Mouse (Mus musculus) liver, embryonic 11.5 days (tissue): ENCODE measurements around the gene Gm11027. TPM values are rescaled to one million over a fixed set of nuclear protein-coding genes. Genes with fewer than 3 reads are reported as not detected.

Experiments
- ATAC-seq: fragments of 200-750 bp; cut with Nextera tagmentation; replicated peaks from 2 replicates; pipeline ENCODE4 v1.8.0; 2017; ENCODE audit warnings: moderate number of reproducible peaks, mild to moderate bottlenecking, moderate TSS enrichment, moderate library complexity; ENCODE audit not compliant: low FRiP score
- DNase-seq: peaks from one replicate; pipeline ENCODE4 v3.0.0-alpha.2; 2017; ENCODE audit warnings: low spot score
- H3K27ac ChIP-seq: fragments of 300-500 bp; sonication (generic); 2 replicates; pipeline ENCODE4 v1.5.1; 2014; ENCODE audit warnings: mild to moderate bottlenecking, low read depth, low read length, control low read depth
- H3K27me3 ChIP-seq: fragments of 300-500 bp; sonication (generic); replicated peaks from 2 replicates; pipeline ENCODE4 v1.6.1; 2014; ENCODE audit warnings: low read length, mixed read lengths; ENCODE audit not compliant: control insufficient read depth, insufficient read depth
- H3K36me3 ChIP-seq: fragments of 300-500 bp; sonication (generic); 2 replicates; pipeline ENCODE4 v1.6.1; 2014; ENCODE audit warnings: mild to moderate bottlenecking, low read length, moderate library complexity, mixed read lengths; ENCODE audit not compliant: control insufficient read depth, insufficient read depth
- H3K4me1 ChIP-seq: fragments of 300-500 bp; sonication (generic); replicated peaks from 2 replicates; pipeline ENCODE4 v1.6.1; 2014; ENCODE audit warnings: low read length, mixed read lengths; ENCODE audit not compliant: control insufficient read depth, insufficient read depth
- H3K4me2 ChIP-seq: fragments of 300-500 bp; sonication (generic); 2 replicates; pipeline ENCODE4 v1.6.1; 2014; ENCODE audit warnings: mild to moderate bottlenecking, control low read depth, moderate library complexity
- H3K4me3 ChIP-seq: fragments of 300-500 bp; sonication (generic); 2 replicates; pipeline ENCODE4 v1.5.1; 2014; ENCODE audit warnings: low read depth, low read length, control low read depth
- H3K9ac ChIP-seq: fragments of 300-500 bp; sonication (generic); 2 replicates; pipeline ENCODE4 v1.6.1; 2014; ENCODE audit warnings: low read depth, low read length, control low read depth
- H3K9me3 ChIP-seq: fragments of 300-500 bp; sonication (generic); 2 replicates; pipeline ENCODE4 v1.6.1; 2016; ENCODE audit warnings: low read length, inconsistent platforms, mixed read lengths; ENCODE audit not compliant: control insufficient read depth
- WGBS: fragments of 180-500 bp; shearing (Covaris S2); extraction: QIAGEN DNeasy Blood & Tissue Kit; methylation state at CpG from one replicate; pipeline ENCODE4 v1.1.7; 2014; 5-methylcytosine and 5-hydroxymethylcytosine counted together
- polyA plus RNA-seq: library from polyadenylated mRNA; unstranded; fragments of >200 nt; fragmentation: Nextera tagmentation; extraction: Ambion mirVana; gene quantifications from 2 replicates; pipeline ENCODE4 v1.2.1, GENCODE M21; 2014

Gm11027 gene
- polyA plus RNA-seq, 1 experiment from 2014 or later = not detected

- peaks cover 24% of the 10 kb centered on the region for H3K4me1 ChIP-seq
- H3K27ac ChIP-seq = peak overlapping the region; percentile 97
- peak overlapping the region; percentile 74 for H3K4me2 ChIP-seq
- H3K27me3 ChIP-seq = no peaks in the 10 kb centered on the region
- H3K9me3 ChIP-seq = no peaks in the 10 kb centered on the region
- H3K36me3 ChIP-seq = no peaks in the 10 kb centered on the region
- peak overlapping the region; percentile 98 for H3K4me3 ChIP-seq
- peak overlapping the region; percentile 93 for H3K9ac ChIP-seq
- DNase-seq (peak; percentile 65), ATAC-seq (peak; percentile 43)
- WGBS = under 1% methylated on average over 54 of the region's 55 CpGs
Observed at GRCm38 (mm10) chr12:116281427-116282281, 6.5 kb downstream of the Gm11027 start.

- no peak overlapping the region for H3K27ac ChIP-seq
Observed at GRCm38 (mm10) chr12:116282856-116283255, 7.7 kb downstream of the Gm11027 start.

GRCm38 (mm10) chr12:116283511-116283910 lies 8.3 kb downstream of the Gm11027 start:
- no peaks in the 10 kb centered on the region for H3K9me3 ChIP-seq
- 61% methylated on average over 2 of the region's 2 CpGs for WGBS
- DNase-seq (no peak), ATAC-seq (no peak)
- H3K4me3 ChIP-seq = no peak overlapping the region
- no peaks in the 10 kb centered on the region for H3K27me3 ChIP-seq
- H3K9ac ChIP-seq = no peak overlapping the region
- peak overlapping the region; percentile 64 for H3K4me2 ChIP-seq
- H3K4me1 ChIP-seq = peaks cover 18% of the 10 kb centered on the region
- no peaks in the 10 kb centered on the region for H3K36me3 ChIP-seq
- no peak overlapping the region for H3K27ac ChIP-seq

More at GRCm38 (mm10) chr12:116282856-116283255, 7.7 kb downstream of the Gm11027 start:
- H3K4me1 ChIP-seq = peaks cover 20% of the 10 kb centered on the region
- H3K4me2 ChIP-seq = peak overlapping the region; percentile 64
- no peak overlapping the region for H3K9ac ChIP-seq
- H3K9me3 ChIP-seq = no peaks in the 10 kb centered on the region
- 77% methylated on average over 2 of the region's 2 CpGs for WGBS
- no peaks in the 10 kb centered on the region for H3K27me3 ChIP-seq
- ATAC-seq (no peak), DNase-seq (no peak)
- peak overlapping the region; percentile 24 for H3K4me3 ChIP-seq
- no peaks in the 10 kb centered on the region for H3K36me3 ChIP-seq

GRCm38 (mm10) chr12:116293185-116293584 lies 18.0 kb downstream of the Gm11027 start:
- no peak for DNase-seq

GRCm38 (mm10) chr12:116293599-116294292 lies 18.6 kb downstream of the Gm11027 start:
- Histone ChIP-seq H3K4me1 (no peaks in the 10 kb centered on the region), H3K36me3 (no peaks in the 10 kb centered on the region), H3K27me3 (no peaks in the 10 kb centered on the region), H3K27ac (no peak overlapping the region), H3K4me3 (no peak overlapping the region), H3K4me2 (no peak overlapping the region), H3K9ac (no peak overlapping the region), H3K9me3 (no peaks in the 10 kb centered on the region)
- no peak for DNase-seq
- ATAC-seq = no peak
- WGBS = 81% methylated on average over 4 of the region's 4 CpGs

More at GRCm38 (mm10) chr12:116293185-116293584, 18.0 kb downstream of the Gm11027 start:
- H3K9ac ChIP-seq = no peak overlapping the region
- no peak overlapping the region for H3K4me3 ChIP-seq
- no peaks in the 10 kb centered on the region for H3K4me1 ChIP-seq
- H3K9me3 ChIP-seq = no peaks in the 10 kb centered on the region
- 60% methylated on average over 2 of the region's 2 CpGs for WGBS
- ATAC-seq = no peak
- no peaks in the 10 kb centered on the region for H3K27me3 ChIP-seq
- H3K4me2 ChIP-seq = no peak overlapping the region
- H3K27ac ChIP-seq = no peak overlapping the region
- no peaks in the 10 kb centered on the region for H3K36me3 ChIP-seq

- no peaks in the 10 kb centered on the region for H3K36me3 ChIP-seq
- DNase-seq = no peak
- H3K27me3 ChIP-seq = no peaks in the 10 kb centered on the region
- H3K9me3 ChIP-seq = no peaks in the 10 kb centered on the region
- no peak for ATAC-seq
- no peak overlapping the region for H3K27ac ChIP-seq
- H3K9ac ChIP-seq = no peak overlapping the region
- whole genome bisulfite sequencing = 100% methylated on average over 2 of the region's 2 CpGs
- no peaks in the 10 kb centered on the region for H3K4me1 ChIP-seq
- no peak overlapping the region for H3K4me3 ChIP-seq
- no peak overlapping the region for H3K4me2 ChIP-seq
Observed at GRCm38 (mm10) chr12:116299906-116300305, 24.7 kb downstream of the Gm11027 start.

GRCm38 (mm10) chr12:116302181-116302580 lies 27.0 kb downstream of the Gm11027 start:
- Histone ChIP-seq H3K27me3 (no peaks in the 10 kb centered on the region), H3K4me2 (no peak overlapping the region), H3K4me1 (no peaks in the 10 kb centered on the region), H3K9me3 (no peaks in the 10 kb centered on the region), H3K27ac (no peak overlapping the region), H3K36me3 (no peaks in the 10 kb centered on the region), H3K4me3 (no peak overlapping the region), H3K9ac (no peak overlapping the region)
- no peak; the same call in 1 of the 2 replicates for ATAC-seq
- DNase-seq = no peak

- Histone ChIP-seq H3K4me2 (no peak overlapping the region), H3K36me3 (no peaks in the 10 kb centered on the region), H3K4me3 (no peak overlapping the region), H3K9ac (no peak overlapping the region), H3K9me3 (no peaks in the 10 kb centered on the region), H3K27ac (no peak overlapping the region), H3K27me3 (no peaks in the 10 kb centered on the region), H3K4me1 (peaks cover 7% of the 10 kb centered on the region)
- no peak for ATAC-seq
- DNase-seq = no peak
- 76% methylated on average over 1 of the region's 1 CpGs for WGBS
Observed at GRCm38 (mm10) chr12:116306042-116306441, 30.9 kb downstream of the Gm11027 start.
